Mouse (Mus musculus): Measurements from ENCODE around the gene Ndufa3. TPM values are rescaled to one million over a fixed set of nuclear protein-coding genes. Genes with fewer than 3 reads are reported as not detected.
A peak's percentile ranks its signal among the peaks of the same experiment; 100 is the strongest.

Ndufa3 gene
- polyA plus RNA-seq, 1 experiment = not detected

GRCm38 (mm10) chr7:3629030-3629429, 11.9 kb downstream of the Ndufa3 start:
- peaks cover 15% of the 10 kb centered on the region for H3K4me1 ChIP-seq (ENCODE audit: control insufficient read depth, insufficient read depth, low read length)
- H3K4me3 ChIP-seq (ENCODE audit: insufficient read depth, low read depth, low read length) = peak overlapping the region; percentile 67
- WGBS = 33% methylated on average over 4 of the region's 4 CpGs
- TF ChIP-seq POLR2A (IDR thresholded peaks at IDR 0.05; ENCODE audit: insufficient read depth, low read depth, low read length) = no peak
- TF ChIP-seq CTCF (IDR thresholded peaks at IDR 0.05; ENCODE audit: insufficient read depth, low read depth, low read length) = no peak
- H3K27ac ChIP-seq (ENCODE audit: insufficient read depth, low read depth, low read length) = no peak overlapping the region

GRCm38 (mm10) chr7:3629543-3630477, 12.6 kb downstream of the Ndufa3 start, which contains the start of the genes Tfpt and Prpf31:
TSS of gene Tfpt (minus strand) at chr7:3629929.
TSS of gene Prpf31 (plus strand) at chr7:3629985.
- Histone ChIP-seq H3K4me1 (ENCODE audit: control insufficient read depth, insufficient read depth, low read length) (peaks cover 15% of the 10 kb centered on the region), H3K4me3 (ENCODE audit: insufficient read depth, low read depth, low read length) (peak within 1 kb of the TSS; percentile 67), H3K27ac (ENCODE audit: insufficient read depth, low read depth, low read length) (peak within 1 kb of the TSS; percentile 79)
- WGBS = 1% methylated on average over 47 of the region's 47 CpGs
- TF ChIP-seq CTCF (IDR thresholded peaks at IDR 0.05; ENCODE audit: insufficient read depth, low read depth, low read length) (no peak), POLR2A (IDR thresholded peaks at IDR 0.05; ENCODE audit: insufficient read depth, low read depth, low read length) (peak; percentile 66)

- TF ChIP-seq POLR2A (IDR thresholded peaks at IDR 0.05; ENCODE audit: insufficient read depth, low read depth, low read length) (no peak), CTCF (IDR thresholded peaks at IDR 0.05; ENCODE audit: insufficient read depth, low read depth, low read length) (no peak)
- peak overlapping the region; percentile 67 for H3K4me3 ChIP-seq (ENCODE audit: insufficient read depth, low read depth, low read length)
- WGBS = 68% methylated on average over 3 of the region's 3 CpGs
- no peak overlapping the region for H3K27ac ChIP-seq (ENCODE audit: insufficient read depth, low read depth, low read length)
- H3K4me1 ChIP-seq (ENCODE audit: control insufficient read depth, insufficient read depth, low read length) = peaks cover 15% of the 10 kb centered on the region
These were observed 13.3 kb downstream of the Ndufa3 start for GRCm38 (mm10) chr7:3630478-3630815.

GRCm38 (mm10) chr7:3643412-3643811, 26.2 kb downstream of the Ndufa3 start:
- TF ChIP-seq POLR2A (IDR thresholded peaks at IDR 0.05; ENCODE audit: insufficient read depth, low read depth, low read length) (no peak), CTCF (IDR thresholded peaks at IDR 0.05; ENCODE audit: insufficient read depth, low read depth, low read length) (no peak)
- H3K27ac ChIP-seq (ENCODE audit: insufficient read depth, low read depth, low read length) = no peak overlapping the region
- H3K4me1 ChIP-seq (ENCODE audit: control insufficient read depth, insufficient read depth, low read length) = peaks cover 7% of the 10 kb centered on the region
- H3K4me3 ChIP-seq (ENCODE audit: insufficient read depth, low read depth, low read length) = no peak overlapping the region
- 63% methylated on average over 5 of the region's 5 CpGs for WGBS

- 12% methylated on average over 9 of the region's 9 CpGs for WGBS
- TF ChIP-seq CTCF (IDR thresholded peaks at IDR 0.05; ENCODE audit: insufficient read depth, low read depth, low read length) = no peak
- no peak for TF ChIP-seq POLR2A (IDR thresholded peaks at IDR 0.05; ENCODE audit: insufficient read depth, low read depth, low read length)
- peaks cover 9% of the 10 kb centered on the region for H3K4me1 ChIP-seq (ENCODE audit: control insufficient read depth, insufficient read depth, low read length)
These were observed 26.7 kb downstream of the Ndufa3 start for GRCm38 (mm10) chr7:3643843-3644242.

GRCm38 (mm10) chr7:3644348-3644671, 27.1 kb downstream of the Ndufa3 start:
- no peak overlapping the region for H3K27ac ChIP-seq (ENCODE audit: insufficient read depth, low read depth, low read length)
- peak overlapping the region; percentile 36 for H3K4me3 ChIP-seq (ENCODE audit: insufficient read depth, low read depth, low read length)
- H3K4me1 ChIP-seq (ENCODE audit: control insufficient read depth, insufficient read depth, low read length) = peaks cover 9% of the 10 kb centered on the region
- TF ChIP-seq POLR2A (IDR thresholded peaks at IDR 0.05; ENCODE audit: insufficient read depth, low read depth, low read length) (no peak), CTCF (IDR thresholded peaks at IDR 0.05; ENCODE audit: insufficient read depth, low read depth, low read length) (no peak)
- under 1% methylated on average over 11 of the region's 11 CpGs for WGBS

More at GRCm38 (mm10) chr7:3643843-3644242, 26.7 kb downstream of the Ndufa3 start:
- Histone ChIP-seq H3K27ac (ENCODE audit: insufficient read depth, low read depth, low read length) (no peak overlapping the region), H3K4me3 (ENCODE audit: insufficient read depth, low read depth, low read length) (no peak overlapping the region)

- Histone ChIP-seq H3K4me3 (ENCODE audit: insufficient read depth, low read depth, low read length) (peak within 1 kb of the TSS; percentile 89), H3K4me1 (ENCODE audit: control insufficient read depth, insufficient read depth, low read length) (peaks cover 9% of the 10 kb centered on the region), H3K27ac (ENCODE audit: insufficient read depth, low read depth, low read length) (peak within 1 kb of the TSS; percentile 89)
- no peak for TF ChIP-seq CTCF (IDR thresholded peaks at IDR 0.05; ENCODE audit: insufficient read depth, low read depth, low read length)
- TF ChIP-seq POLR2A (IDR thresholded peaks at IDR 0.05; ENCODE audit: insufficient read depth, low read depth, low read length) = peak; percentile 80; the same call in 1 of the 2 replicates
- under 1% methylated on average over 56 of the region's 58 CpGs for WGBS
These were observed 27.7 kb downstream of the Ndufa3 start, which contains the start of gene Cnot3 for GRCm38 (mm10) chr7:3644672-3645487. TSS of gene Cnot3 (plus strand) at chr7:3645268.

- WGBS = under 1% methylated on average over 56 of the region's 58 CpGs
- H3K27ac ChIP-seq (ENCODE audit: insufficient read depth, low read depth, low read length) = peak overlapping the region; percentile 89
- TF ChIP-seq CTCF (IDR thresholded peaks at IDR 0.05; ENCODE audit: insufficient read depth, low read depth, low read length) (no peak), POLR2A (IDR thresholded peaks at IDR 0.05; ENCODE audit: insufficient read depth, low read depth, low read length) (no peak; the same call in 1 of the 2 replicates)
- peaks cover 9% of the 10 kb centered on the region for H3K4me1 ChIP-seq (ENCODE audit: control insufficient read depth, insufficient read depth, low read length)
- peak overlapping the region; percentile 89 for H3K4me3 ChIP-seq (ENCODE audit: insufficient read depth, low read depth, low read length)
These were observed 28.4 kb downstream of the Ndufa3 start for GRCm38 (mm10) chr7:3645488-3646025.
